Comparison of ENCODE assay signal across 13 mouse cellular contexts in genomic region chr6:53995519-53995918, GRCm38 (mm10). TPM values are rescaled to one million over a fixed set of nuclear protein-coding genes. Genes with fewer than 3 reads are reported as not detected.
DNase-seq lines count a peak whose midpoint lies in the region; ATAC-seq and TF ChIP-seq lines count a peak whose summit lies in the region.
"Had no signal": no experiment of that assay in that cellular context is flagged by ENCODE, and none has a peak within 500 bp of the region (broad histone marks: within the 10 kb centered on the region; RNA-seq: fewer than 3 reads in every experiment).

No protein-coding gene starts in this region.

- 21% methylated on average over 4 of the region's 4 CpGs for WGBS in kidney, postnatal 0 days
- WGBS in forebrain, embryonic 15.5 days: 77% methylated on average over 4 of the region's 4 CpGs

- peak; percentile 28 for DNase-seq in kidney, postnatal 0 days (ENCODE audit: low spot score)
- DNase-seq in kidney, postnatal 10 days: no peak
- peak; percentile 31 for DNase-seq in adrenal gland, adult 8-10 months
- peak; percentile 26 to 81 for DNase-seq in lung, postnatal 4 days
- DNase-seq in frontal cortex, postnatal 10 days (ENCODE audit: low spot score in 2 of 2): no peak
- DNase-seq in left cerebral cortex, adult 11 months (ENCODE audit: low spot score): no peak
- DNase-seq: gastrocnemius, postnatal 25 days had no signal

- H3K4me3 ChIP-seq in kidney, postnatal 0 days (replicated peaks; ENCODE audit: low read depth, low read length): no peak overlapping the region
- no peak overlapping the region for H3K4me3 ChIP-seq in forebrain, embryonic 15.5 days
- H3K4me3 ChIP-seq: left cerebral cortex, adult 2 months; liver, embryonic 15.5 days had no signal

- H3K4me2 ChIP-seq in kidney, postnatal 0 days (ENCODE audit: low read length): no peak overlapping the region
- no peak overlapping the region for H3K4me2 ChIP-seq in forebrain, embryonic 15.5 days (replicated peaks)
- H3K4me2 ChIP-seq: liver, embryonic 15.5 days had no signal

- no peak for ATAC-seq in kidney, postnatal 0 days (replicated peaks; ENCODE audit: low FRiP score, low read depth)
- ATAC-seq in granulocyte monocyte progenitor cell, adult 5-6 weeks (replicated peaks; ENCODE audit: poor library complexity, severe bottlenecking): peak; percentile 81
- no peak for ATAC-seq in forebrain, embryonic 15.5 days (replicated peaks)

- no peaks in the 10 kb centered on the region for H3K36me3 ChIP-seq in kidney, postnatal 0 days (ENCODE audit: insufficient read depth, low read length)
- H3K36me3 ChIP-seq in forebrain, embryonic 15.5 days: no peaks in the 10 kb centered on the region
- H3K36me3 ChIP-seq: liver, embryonic 15.5 days had no signal

- H3K9ac ChIP-seq in kidney, postnatal 0 days (ENCODE audit: low read depth, low read length): no peak overlapping the region
- H3K9ac ChIP-seq in forebrain, embryonic 15.5 days (replicated peaks): no peak overlapping the region
- H3K9ac ChIP-seq: liver, embryonic 15.5 days had no signal

- TF ChIP-seq CTCF in kidney, postnatal 0 days (IDR thresholded peaks at IDR 0.05; ENCODE audit: low read depth): no peak

- H3K27ac ChIP-seq in kidney, postnatal 0 days: no peak overlapping the region
- no peak overlapping the region for H3K27ac ChIP-seq in forebrain, embryonic 15.5 days (replicated peaks)
- H3K27ac ChIP-seq: left cerebral cortex, adult 2 months; liver, embryonic 15.5 days had no signal

- no peaks in the 10 kb centered on the region for H3K9me3 ChIP-seq in kidney, postnatal 0 days (replicated peaks; ENCODE audit: low read length)
- no peaks in the 10 kb centered on the region for H3K9me3 ChIP-seq in forebrain, embryonic 15.5 days
- H3K9me3 ChIP-seq: liver, embryonic 15.5 days had no signal

- H3K27me3 ChIP-seq in kidney, postnatal 0 days (ENCODE audit: insufficient read depth, low read length): 0 out of 2 replicates have a peak, but pooled peaks cover 4% of the 10 kb centered on the region
- H3K27me3 ChIP-seq in forebrain, embryonic 15.5 days: no peaks in the 10 kb centered on the region
- H3K27me3 ChIP-seq: liver, embryonic 15.5 days had no signal

- H3K4me1 ChIP-seq in kidney, postnatal 0 days (replicated peaks; ENCODE audit: insufficient read depth, low read length): 0 out of 2 replicates have a peak, but pooled peaks cover 4% of the 10 kb centered on the region
- H3K4me1 ChIP-seq in forebrain, embryonic 15.5 days: 0 out of 2 replicates have a peak, but pooled peaks cover 4% of the 10 kb centered on the region

RNA-seq across cellular contexts. Expression of gene Cpvl, which starts 17.0 kb away (rescaled TPM):
- polyA plus RNA-seq in kidney, postnatal 0 days (2015; fragmentation: Nextera tagmentation; extraction: Ambion mirVana): 0.50 and 0.59 TPM in 2 replicates
- not detected for total RNA-seq in adrenal gland, adult 8-10 months (2022)
- total RNA-seq in granulocyte monocyte progenitor cell, adult 5-6 weeks (2014; fragmentation: Nextera tagmentation): not detected in 2 replicates
- total RNA-seq in granulocyte monocyte progenitor cell, adult 5-6 weeks (2017): not detected in 2 replicates
- not detected in 2 replicates for polyA plus RNA-seq in forebrain, embryonic 15.5 days (2015; fragmentation: Nextera tagmentation; extraction: Ambion mirVana)
- total RNA-seq: gastrocnemius, postnatal 25 days; left cerebral cortex, adult 2 months had no signal
- polyA plus RNA-seq: cortical plate, adult 2 months; heart, embryonic 16.5 days; liver, embryonic 15.5 days had no signal

RNA-seq across cellular contexts. Expression of gene Chn2, which starts 43.8 kb away (rescaled TPM):
- 16.3 and 16.8 TPM in 2 replicates for polyA plus RNA-seq in kidney, postnatal 0 days (2015; fragmentation: Nextera tagmentation; extraction: Ambion mirVana)
- total RNA-seq in adrenal gland, adult 8-10 months (2022): 10 to 100 TPM in 2 of 4 experiments, 1 to 10 TPM in 2; 7.1 to 24.4 (median 16.6) TPM
- 13.6 and 15.2 TPM in 2 replicates for total RNA-seq in granulocyte monocyte progenitor cell, adult 5-6 weeks (2014; fragmentation: Nextera tagmentation)
- 8.3 and 11.2 TPM in 2 replicates for total RNA-seq in granulocyte monocyte progenitor cell, adult 5-6 weeks (2017)
- 41.6 and 46.2 TPM in 2 replicates for polyA plus RNA-seq in forebrain, embryonic 15.5 days (2015; fragmentation: Nextera tagmentation; extraction: Ambion mirVana)

Comparison
In these comparisons a context has a peak if more than half of its experiments do, and no peak if none do; other contexts are left out.
1. DNase-seq: peak in kidney, postnatal 0 days (single experiment), adrenal gland, adult 8-10 months (single experiment) and lung, postnatal 4 days (2 of 2); none in kidney, postnatal 10 days (single experiment), frontal cortex, postnatal 10 days (0 of 2) and left cerebral cortex, adult 11 months (single experiment).